8 mouse cellular contexts compared by ENCODE assay signal in the genomic region with DNA sequence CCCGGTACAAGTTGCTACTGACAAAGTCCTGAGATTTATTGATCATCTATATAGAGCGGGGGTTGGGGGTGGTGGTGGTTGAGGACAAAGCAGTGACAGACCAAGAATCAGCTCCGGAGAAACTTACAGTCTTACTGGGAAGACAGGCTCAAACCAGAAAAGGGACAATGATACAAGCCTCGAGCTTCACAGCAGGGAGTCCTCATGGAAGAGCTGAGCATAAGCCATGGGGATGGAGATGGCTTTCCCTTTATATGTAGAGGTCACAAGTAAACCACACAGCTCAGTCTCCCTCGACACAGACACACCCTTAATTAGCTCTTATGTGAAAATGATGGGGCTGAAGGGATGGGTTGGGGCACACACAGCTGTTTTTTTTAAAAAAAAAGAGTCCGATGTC. TPM values are rescaled to one million over a fixed set of nuclear protein-coding genes. Genes with fewer than 3 reads are reported as not detected.
DNase-seq lines count a peak whose midpoint lies in the region; ATAC-seq and TF ChIP-seq lines count a peak whose summit lies in the region.

No protein-coding gene starts in this region.

- H3K27me3 ChIP-seq in lung, embryonic 16.5 days (ENCODE audit: control insufficient read depth, insufficient read depth, low read depth, low read length) = peaks cover 16% of the 10 kb centered on the region
- peaks cover 13% of the 10 kb centered on the region for H3K27me3 ChIP-seq in forebrain, embryonic 12.5 days
- H3K27me3 ChIP-seq in limb, embryonic 14.5 days (ENCODE audit: control insufficient read depth, insufficient read depth, low read length) = peaks cover 18% of the 10 kb centered on the region; the same call in 1 of the 2 replicates
- H3K27me3 ChIP-seq in stomach, embryonic 15.5 days (replicated peaks) = peaks cover 15% of the 10 kb centered on the region

- peak; percentile 18 for ATAC-seq in lung, embryonic 16.5 days (ENCODE audit: low read depth)
- peak; percentile 61 for ATAC-seq in forebrain, embryonic 12.5 days (ENCODE audit: low FRiP score)
- no peak for ATAC-seq in limb, embryonic 14.5 days (ENCODE audit: low FRiP score, low read depth)
- ATAC-seq in stomach, embryonic 15.5 days (ENCODE audit: insufficient read depth, low FRiP score, low read depth) = no peak

- H3K27ac ChIP-seq in lung, embryonic 16.5 days (ENCODE audit: low read length) = no peak overlapping the region
- peak overlapping the region; percentile 67; the same call in 1 of the 2 replicates for H3K27ac ChIP-seq in forebrain, embryonic 12.5 days
- no peak overlapping the region for H3K27ac ChIP-seq in limb, embryonic 14.5 days (replicated peaks; ENCODE audit: low read depth, low read length)
- H3K27ac ChIP-seq in stomach, embryonic 15.5 days = no peak overlapping the region

- H3K36me3 ChIP-seq in lung, embryonic 16.5 days (ENCODE audit: control insufficient read depth, insufficient read depth, low read length) = no peaks in the 10 kb centered on the region
- H3K36me3 ChIP-seq in forebrain, embryonic 12.5 days (replicated peaks) = no peaks in the 10 kb centered on the region
- H3K36me3 ChIP-seq in limb, embryonic 14.5 days (ENCODE audit: control insufficient read depth, insufficient read depth, low read length) = no peaks in the 10 kb centered on the region
- no peaks in the 10 kb centered on the region for H3K36me3 ChIP-seq in stomach, embryonic 15.5 days

- DNase-seq in lung, postnatal 10 days = no peak
- DNase-seq in limb, embryonic 14.5 days (ENCODE audit: low spot score) = no peak
- DNase-seq in layer of hippocampus, adult 11-12 months (ENCODE audit: low spot score) = no peak
- DNase-seq in frontal cortex, postnatal 36 days (ENCODE audit: low spot score in 2 of 2) = no peak
- DNase-seq in left cerebral cortex, adult 11 months (ENCODE audit: low spot score) = no peak

- no peaks in the 10 kb centered on the region for H3K9me3 ChIP-seq in lung, embryonic 16.5 days (ENCODE audit: control insufficient read depth, low read length)
- no peaks in the 10 kb centered on the region for H3K9me3 ChIP-seq in forebrain, embryonic 12.5 days
- no peaks in the 10 kb centered on the region for H3K9me3 ChIP-seq in limb, embryonic 14.5 days (ENCODE audit: control insufficient read depth, low read length)
- H3K9me3 ChIP-seq in stomach, embryonic 15.5 days = no peaks in the 10 kb centered on the region

- H3K9ac ChIP-seq in lung, embryonic 16.5 days (ENCODE audit: low read length) = peak overlapping the region; percentile 49; the same call in 1 of the 2 replicates
- H3K9ac ChIP-seq in forebrain, embryonic 12.5 days = peak overlapping the region; percentile 64
- no peak overlapping the region for H3K9ac ChIP-seq in limb, embryonic 14.5 days (ENCODE audit: low read depth, low read length, severe bottlenecking)
- H3K9ac ChIP-seq in stomach, embryonic 15.5 days = no peak overlapping the region

- 16% methylated on average over 6 of the region's 6 CpGs for WGBS in lung, embryonic 16.5 days
- WGBS in forebrain, embryonic 12.5 days = 24% methylated on average over 6 of the region's 6 CpGs
- WGBS in limb, embryonic 14.5 days = 18% methylated on average over 6 of the region's 6 CpGs
- 13% methylated on average over 6 of the region's 6 CpGs for WGBS in stomach, embryonic 15.5 days

- peak overlapping the region; percentile 82 for H3K4me2 ChIP-seq in lung, embryonic 16.5 days (ENCODE audit: low read depth, low read length)
- peak overlapping the region; percentile 89 for H3K4me2 ChIP-seq in forebrain, embryonic 12.5 days
- peak overlapping the region; percentile 94 for H3K4me2 ChIP-seq in limb, embryonic 14.5 days (replicated peaks; ENCODE audit: low read depth, low read length, severe bottlenecking)
- H3K4me2 ChIP-seq in stomach, embryonic 15.5 days = peak overlapping the region; percentile 87

- H3K4me3 ChIP-seq in lung, embryonic 16.5 days (ENCODE audit: low read length) = peak overlapping the region; percentile 53
- peak overlapping the region; percentile 53 for H3K4me3 ChIP-seq in forebrain, embryonic 12.5 days (replicated peaks)
- H3K4me3 ChIP-seq in limb, embryonic 14.5 days (replicated peaks; ENCODE audit: low read length) = peak overlapping the region; percentile 52
- H3K4me3 ChIP-seq in stomach, embryonic 15.5 days (replicated peaks) = peak overlapping the region; percentile 49

- H3K4me1 ChIP-seq in lung, embryonic 16.5 days (replicated peaks; ENCODE audit: control insufficient read depth, insufficient read depth, low read length) = peaks cover 2% of the 10 kb centered on the region; the same call in 1 of the 2 replicates
- peaks cover 25% of the 10 kb centered on the region for H3K4me1 ChIP-seq in forebrain, embryonic 12.5 days
- H3K4me1 ChIP-seq in limb, embryonic 14.5 days (ENCODE audit: control insufficient read depth, insufficient read depth, low read length) = peaks cover 6% of the 10 kb centered on the region
- peaks cover 5% of the 10 kb centered on the region; the same call in 1 of the 2 replicates for H3K4me1 ChIP-seq in stomach, embryonic 15.5 days

- no peak for TF ChIP-seq POLR2A in limb, embryonic 14.5 days (IDR thresholded peaks at IDR 0.05; ENCODE audit: borderline replicate concordance, extremely low read depth, insufficient read depth, insufficient read length)

RNA-seq across cellular contexts. Expression of a gene that starts 0.4 kb away (rescaled TPM):
- polyA plus RNA-seq in lung, embryonic 16.5 days (2015; fragmentation: Nextera tagmentation; extraction: Ambion mirVana) = 1.8 and 1.9 TPM in 2 replicates
- polyA plus RNA-seq in forebrain, embryonic 12.5 days (2016; fragmentation: Nextera tagmentation; extraction: Ambion mirVana) = 14.6 and 15.2 TPM in 2 replicates
- polyA plus RNA-seq in limb, embryonic 14.5 days (2012; rRNA removed) = 10.8 and 11.2 TPM in 2 replicates
- 8.3 and 11.9 TPM in 2 replicates for polyA plus RNA-seq in limb, embryonic 14.5 days (2014; fragmentation: Nextera tagmentation; extraction: Ambion mirVana)
- 2.9 and 3.4 TPM in 2 replicates for polyA plus RNA-seq in stomach, embryonic 15.5 days (2015; fragmentation: Nextera tagmentation; extraction: Ambion mirVana)

Comparison
In these comparisons a context has a peak if more than half of its experiments do, and no peak if none do; other contexts are left out.
1. ATAC-seq: peak in lung, embryonic 16.5 days (single experiment) and forebrain, embryonic 12.5 days (single experiment); none in limb, embryonic 14.5 days (single experiment) and stomach, embryonic 15.5 days (single experiment).
2. H3K9ac ChIP-seq: peak in lung, embryonic 16.5 days (single experiment) and forebrain, embryonic 12.5 days (single experiment); none in limb, embryonic 14.5 days (single experiment) and stomach, embryonic 15.5 days (single experiment).
3. Peak in every context shown above with its lines, with median percentiles within 50 percentile points of each other: H3K4me2 ChIP-seq and H3K4me3 ChIP-seq.